Mouse (Mus musculus) erythroblast, adult 5-6 weeks (primary cell): Measurements from ENCODE around the gene Gpr153. TPM values are rescaled to one million over a fixed set of nuclear protein-coding genes. Genes with fewer than 3 reads are reported as not detected.

Source experiments
- ATAC-seq: replicated peaks from 2 replicates; pipeline ENCODE4 v1.8.0; 2016; ENCODE audit warnings: moderate number of reproducible peaks, mild to moderate bottlenecking, moderate TSS enrichment, inconsistent platforms; ENCODE audit not compliant: poor library complexity, low FRiP score, severe bottlenecking
- total RNA-seq, 2 experiments: library from RNA; stranded (forward) in 1 of 2; stranded (reverse) in 1 of 2; fragments of 150-400 nt in 1 of 2; fragments of 200-764, 138-1000 nt in 1 of 2; gene quantifications; 2 replicates each; pipeline versions ENCODE4 v1.2.3 to v1.2.4; 2015 to 2017; ENCODE audit warnings: low replicate concordance in 2 of 2

Gene Gpr153
- total RNA-seq, 2 experiments from 2014 or later: not detected

- no peak for ATAC-seq
These were observed 33.5 kb downstream of the Gpr153 start for GRCm38 (mm10) chr4:152307542-152307941.

GRCm38 (mm10) chr4:152312186-152312585, 38.2 kb downstream of the Gpr153 start:
- ATAC-seq: no peak

- no peak for ATAC-seq
These were observed 39.2 kb downstream of the Gpr153 start for GRCm38 (mm10) chr4:152313211-152313632.

GRCm38 (mm10) chr4:152313934-152314333, 39.9 kb downstream of the Gpr153 start:
- ATAC-seq: no peak

GRCm38 (mm10) chr4:152315498-152316213, 41.6 kb downstream of the Gpr153 start:
- ATAC-seq: no peak

- no peak for ATAC-seq
These were observed 43.6 kb downstream of the Gpr153 start for GRCm38 (mm10) chr4:152317631-152318033.

- ATAC-seq: no peak; the same call in 1 of the 2 replicates
These were observed 44.6 kb downstream of the Gpr153 start, which contains the start of gene Rnf207 for GRCm38 (mm10) chr4:152318517-152319234. Gene Rnf207, minus strand, starts transcription at chr4:152318993.

GRCm38 (mm10) chr4:152321464-152321863, 47.4 kb downstream of the Gpr153 start:
- no peak for ATAC-seq

GRCm38 (mm10) chr4:152324641-152325562, 50.9 kb downstream of the Gpr153 start:
- ATAC-seq: peak; percentile 28

- ATAC-seq: peak; percentile 95
These were observed 51.8 kb downstream of the Gpr153 start, which contains the start of gene Rpl22 for GRCm38 (mm10) chr4:152325574-152326411. Gene Rpl22, plus strand, starts transcription at chr4:152325742.

GRCm38 (mm10) chr4:152326543-152326942, 52.5 kb downstream of the Gpr153 start:
- ATAC-seq: no peak

GRCm38 (mm10) chr4:152328691-152329090, 54.7 kb downstream of the Gpr153 start:
- ATAC-seq: no peak

- peak; percentile 75 for ATAC-seq
These were observed 58.9 kb downstream of the Gpr153 start for GRCm38 (mm10) chr4:152332952-152333351.

GRCm38 (mm10) chr4:152333587-152333986, 59.6 kb downstream of the Gpr153 start:
- no peak for ATAC-seq

Other genes with a start within 250 kb of the Gpr153 start
- 2.7 and 2.9 TPM in 2 replicates for gene Zbtb48, start 246.6 kb upstream of the Gpr153 start, total RNA-seq (2015; ENCODE audit: low replicate concordance)
- 2.9 and 4.2 TPM in 2 replicates for gene Zbtb48, start 246.6 kb upstream of the Gpr153 start, total RNA-seq (2017; ENCODE audit: low replicate concordance)
- 1.9 TPM in 1 of 2 replicates, not detected in the other for gene Tas1r1, start 235.7 kb upstream of the Gpr153 start, total RNA-seq (2015; ENCODE audit: low replicate concordance)
- not detected in 2 replicates for gene Tas1r1, start 235.7 kb upstream of the Gpr153 start, total RNA-seq (2017; ENCODE audit: low replicate concordance)
- gene Nol9, start 234.9 kb upstream of the Gpr153 start, total RNA-seq (2015; ENCODE audit: low replicate concordance): 6.7 and 7.3 TPM in 2 replicates
- 3.9 and 6.3 TPM in 2 replicates for gene Nol9, start 234.9 kb upstream of the Gpr153 start, total RNA-seq (2017; ENCODE audit: low replicate concordance)
- 0.42 TPM in 1 of 2 replicates, not detected in the other for gene Plekhg5, start 201.7 kb upstream of the Gpr153 start, total RNA-seq (2015; ENCODE audit: low replicate concordance)
- 1.4 and 2.0 TPM in 2 replicates for gene Plekhg5, start 201.7 kb upstream of the Gpr153 start, total RNA-seq (2017; ENCODE audit: low replicate concordance)
- not detected in 2 replicates for gene Tnfrsf25, start 158.3 kb upstream of the Gpr153 start, total RNA-seq (2015; ENCODE audit: low replicate concordance)
- not detected in 2 replicates for gene Tnfrsf25, start 158.3 kb upstream of the Gpr153 start, total RNA-seq (2017; ENCODE audit: low replicate concordance)
- gene Espn, start 121.9 kb upstream of the Gpr153 start, total RNA-seq (2015; ENCODE audit: low replicate concordance): not detected in 2 replicates
- gene Espn, start 121.9 kb upstream of the Gpr153 start, total RNA-seq (2017; ENCODE audit: low replicate concordance): 0.34 and 0.42 TPM in 2 replicates
- gene Hes2, start 115.4 kb upstream of the Gpr153 start, total RNA-seq (2015; ENCODE audit: low replicate concordance): not detected in 2 replicates
- not detected in 2 replicates for gene Hes2, start 115.4 kb upstream of the Gpr153 start, total RNA-seq (2017; ENCODE audit: low replicate concordance)
- gene Acot7, start 96.1 kb upstream of the Gpr153 start, total RNA-seq (2015; ENCODE audit: low replicate concordance): 15.3 and 19.4 TPM in 2 replicates
- gene Acot7, start 96.1 kb upstream of the Gpr153 start, total RNA-seq (2017; ENCODE audit: low replicate concordance): 5.2 and 9.7 TPM in 2 replicates
- gene Hes3, start 17.4 kb downstream of the Gpr153 start, total RNA-seq (2015; ENCODE audit: low replicate concordance): not detected in 2 replicates
- gene Hes3, start 17.4 kb downstream of the Gpr153 start, total RNA-seq (2017; ENCODE audit: low replicate concordance): not detected in 2 replicates
- 3.7 and 6.5 TPM in 2 replicates for gene Icmt, start 23.0 kb downstream of the Gpr153 start, total RNA-seq (2015; ENCODE audit: low replicate concordance)
- 4.6 and 5.8 TPM in 2 replicates for gene Icmt, start 23.0 kb downstream of the Gpr153 start, total RNA-seq (2017; ENCODE audit: low replicate concordance)
- 0.19 TPM in 1 of 2 replicates, not detected in the other for gene Rnf207, start 44.8 kb downstream of the Gpr153 start, total RNA-seq (2015; ENCODE audit: low replicate concordance)
- not detected in 2 replicates for gene Rnf207, start 44.8 kb downstream of the Gpr153 start, total RNA-seq (2017; ENCODE audit: low replicate concordance)
- 338 and 340 TPM in 2 replicates for gene Rpl22, start 51.5 kb downstream of the Gpr153 start, total RNA-seq (2015; ENCODE audit: low replicate concordance)
- 322 and 331 TPM in 2 replicates for gene Rpl22, start 51.5 kb downstream of the Gpr153 start, total RNA-seq (2017; ENCODE audit: low replicate concordance)
- not detected in 2 replicates for gene Chd5, start 64.4 kb downstream of the Gpr153 start, total RNA-seq (2015; ENCODE audit: low replicate concordance)
- gene Chd5, start 64.4 kb downstream of the Gpr153 start, total RNA-seq (2017; ENCODE audit: low replicate concordance): 0.09 TPM in 1 of 2 replicates, not detected in the other
- gene Nphp4, start 202.5 kb downstream of the Gpr153 start, total RNA-seq (2015; ENCODE audit: low replicate concordance): not detected in 2 replicates
- 0.34 TPM in 1 of 2 replicates, not detected in the other for gene Nphp4, start 202.5 kb downstream of the Gpr153 start, total RNA-seq (2017; ENCODE audit: low replicate concordance)
- 9.2 and 13.6 TPM in 2 replicates for gene Kcnab2, start 203.6 kb downstream of the Gpr153 start, total RNA-seq (2015; ENCODE audit: low replicate concordance)
- 7.4 and 12.1 TPM in 2 replicates for gene Kcnab2, start 203.6 kb downstream of the Gpr153 start, total RNA-seq (2017; ENCODE audit: low replicate concordance)